Mouse (Mus musculus) heart, adult 9 months (tissue): Measurements from ENCODE around the gene Mixl1.

Experiments used
- DNase-seq, 2 experiments: peaks; one replicate each; pipeline ENCODE4 v3.0.0; 2022; ENCODE audit warnings: low spot score in 2 of 2

The Mixl1 gene

GRCm38 (mm10) chr1:180696626-180697352 is at the start of gene Mixl1:
Mixl1 (minus strand) TSS chr1:180697034.
- no peak for DNase-seq

GRCm38 (mm10) chr1:180729231-180729630 is 32.4 kb upstream of the Mixl1 start:
- DNase-seq = no peak

GRCm38 (mm10) chr1:180726183-180726582 is 29.3 kb upstream of the Mixl1 start:
- DNase-seq = no peak

- peak; percentile 90 to 91 for DNase-seq
Measured at GRCm38 (mm10) chr1:180725704-180726179, 28.9 kb upstream of the Mixl1 start, which contains the start of gene Acbd3. Acbd3 (plus strand) TSS chr1:180726043.

- DNase-seq = no peak
Measured at GRCm38 (mm10) chr1:180723701-180724238, 26.9 kb upstream of the Mixl1 start.

- no peak for DNase-seq
Measured at GRCm38 (mm10) chr1:180722608-180723007, 25.8 kb upstream of the Mixl1 start.

- DNase-seq = peak; percentile 48 to 72
Measured at GRCm38 (mm10) chr1:180719951-180720689, 23.3 kb upstream of the Mixl1 start.

- no peak for DNase-seq
Measured at GRCm38 (mm10) chr1:180719483-180719882, 22.6 kb upstream of the Mixl1 start.

GRCm38 (mm10) chr1:180718756-180719155 is 21.9 kb upstream of the Mixl1 start:
- no peak for DNase-seq

- no peak for DNase-seq
Measured at GRCm38 (mm10) chr1:180708935-180709776, 12.3 kb upstream of the Mixl1 start.

GRCm38 (mm10) chr1:180707813-180708212 is 11.0 kb upstream of the Mixl1 start:
- no peak for DNase-seq

GRCm38 (mm10) chr1:180707368-180707767 is 10.5 kb upstream of the Mixl1 start:
- DNase-seq = no peak

- no peak for DNase-seq
Measured at GRCm38 (mm10) chr1:180703400-180703799, 6.6 kb upstream of the Mixl1 start.

GRCm38 (mm10) chr1:180698063-180698462 is 1.2 kb upstream of the Mixl1 start:
- no peak for DNase-seq

- no peak for DNase-seq
Measured at GRCm38 (mm10) chr1:180691284-180691683, 5.5 kb downstream of the Mixl1 start.
